Mouse (Mus musculus): ENCODE measurements at regions not wholly inside any gene's neighbourhood (a gene's known extent, or its start where the extent isn't known, plus 50 kb on each side); places are given as distances from the start of the nearest gene placed in this dataset.

GRCm38 (mm10) chr19:56108796-56109195, 178.1 kb upstream of the Habp2 start:
- no peak for DNase-seq

DNA sequence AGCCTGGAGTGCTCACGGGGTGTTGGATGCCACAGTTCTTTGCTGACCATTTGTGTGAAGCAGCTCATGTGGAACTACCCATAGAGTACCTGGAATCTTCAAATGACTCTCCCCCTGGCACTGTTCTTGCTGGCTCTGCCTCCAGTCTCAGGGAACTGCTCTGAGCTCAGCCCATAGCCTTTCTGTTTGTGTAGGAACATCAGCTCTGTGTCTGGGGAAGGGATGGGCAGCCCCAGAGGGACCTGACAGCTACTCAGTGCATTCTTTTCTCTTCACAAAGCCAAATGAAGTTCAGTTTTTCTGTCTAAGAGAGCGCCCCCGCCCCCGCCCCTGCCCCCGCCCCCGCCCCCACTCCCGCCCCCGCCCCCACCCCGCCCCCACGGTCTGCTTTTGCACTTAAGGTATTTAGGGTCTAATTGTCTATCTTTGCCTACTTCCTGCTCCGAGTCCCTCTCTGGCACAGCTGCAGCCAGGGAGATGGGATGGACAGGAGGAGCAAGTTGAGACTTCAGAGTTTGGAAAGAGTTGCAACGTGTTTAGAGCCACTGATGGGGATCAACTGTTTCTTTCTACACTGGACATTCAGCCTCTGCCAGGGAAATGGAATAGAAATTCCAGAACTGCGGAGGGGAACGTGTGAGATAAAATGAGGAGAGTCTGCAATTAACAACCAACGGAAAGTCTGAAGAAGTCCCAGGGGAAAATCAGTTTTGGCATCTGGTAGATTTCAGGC, 171.2 kb upstream of the Habp2 start:
- no peak for DNase-seq

GRCm38 (mm10) chr19:56116285-56116680, 170.7 kb upstream of the Habp2 start:
- no peak for DNase-seq

- no peak for DNase-seq
Observed at GRCm38 (mm10) chr19:56120723-56121122, 166.2 kb upstream of the Habp2 start.

- no peak for DNase-seq
Observed at GRCm38 (mm10) chr19:56122186-56122585, 164.8 kb upstream of the Habp2 start.

- no peak for DNase-seq
Observed at GRCm38 (mm10) chr19:56131556-56131955, 155.4 kb upstream of the Habp2 start.

- no peak for DNase-seq
Observed at GRCm38 (mm10) chr19:56132911-56133562, 153.9 kb upstream of the Habp2 start.

GRCm38 (mm10) chr19:56133565-56133964, 153.4 kb upstream of the Habp2 start:
- DNase-seq = no peak

- DNase-seq = peak; percentile 11
Observed at GRCm38 (mm10) chr19:56134081-56134818, 152.7 kb upstream of the Habp2 start.

DNA sequence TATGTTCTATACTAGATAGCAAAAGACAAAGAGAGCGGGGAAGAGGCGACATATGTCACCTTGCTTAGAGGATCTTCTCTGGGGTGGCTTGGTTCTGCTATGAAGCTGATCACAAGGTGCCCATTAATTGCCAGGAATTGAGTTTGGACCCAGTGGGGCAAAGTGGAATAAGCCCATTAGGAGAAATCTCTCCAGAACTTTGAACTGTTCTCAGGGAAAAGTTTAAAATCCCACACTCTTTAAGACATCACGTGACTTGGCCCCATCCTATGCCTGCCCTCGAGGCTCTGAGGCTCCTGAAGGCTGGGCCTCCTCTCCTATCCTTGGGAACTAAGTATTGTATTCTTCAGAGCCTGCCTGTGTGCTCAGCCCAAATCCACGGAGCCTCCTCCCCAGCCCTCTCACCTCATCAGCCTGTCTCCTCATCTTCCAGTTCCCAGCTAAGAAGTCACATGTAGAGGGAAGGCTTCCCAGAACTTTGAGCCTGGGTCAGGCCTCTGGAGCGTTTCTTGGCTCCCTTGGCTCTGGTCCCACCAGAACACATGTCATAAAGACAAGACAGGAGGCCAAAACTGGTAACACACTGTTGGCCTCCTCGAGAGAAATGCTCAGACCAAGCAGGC, 151.5 kb upstream of the Habp2 start:
- no peak for DNase-seq

DNA sequence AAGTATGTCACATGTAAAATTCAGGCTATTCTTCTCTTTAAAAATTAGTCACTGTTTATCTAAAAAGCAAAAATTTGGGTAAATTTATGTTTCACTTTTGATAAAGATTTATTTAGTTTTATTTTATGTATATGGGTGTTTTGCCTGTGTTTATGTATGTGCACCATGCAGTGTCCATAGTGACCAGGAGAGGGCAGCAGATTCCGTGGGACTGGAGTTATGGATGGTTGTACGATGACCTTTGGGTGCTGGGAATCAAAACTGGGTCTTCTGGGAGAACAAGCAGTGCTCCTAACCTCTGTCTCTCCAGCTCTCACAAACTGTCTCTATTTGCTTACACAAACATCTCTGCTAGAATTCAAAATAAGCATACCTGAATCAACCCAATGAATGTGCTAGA, 146.4 kb upstream of the Habp2 start:
- no peak for DNase-seq

- no peak for DNase-seq
Observed at GRCm38 (mm10) chr19:56144221-56144620, 142.7 kb upstream of the Habp2 start.

- no peak for DNase-seq
Observed at GRCm38 (mm10) chr19:56157120-56157519, 129.8 kb upstream of the Habp2 start.

- DNase-seq = no peak
Observed at GRCm38 (mm10) chr19:56162156-56162555, 124.8 kb upstream of the Habp2 start.

- DNase-seq = no peak
Observed at GRCm38 (mm10) chr19:56169133-56169997, 117.6 kb upstream of the Habp2 start.

DNA sequence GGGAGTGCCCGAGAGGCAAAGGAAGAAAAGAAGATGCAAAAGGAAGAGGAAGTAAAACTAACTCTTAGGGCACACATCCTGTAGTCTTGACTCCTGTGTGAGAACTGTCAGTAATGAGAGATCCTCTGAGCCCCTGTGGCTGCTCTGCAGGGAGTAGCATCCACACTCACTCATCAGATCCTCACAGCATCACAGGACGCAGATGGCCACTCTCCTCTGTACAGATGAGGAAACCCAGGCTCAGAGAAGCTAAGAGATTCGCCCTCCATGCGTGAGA, 117.0 kb upstream of the Habp2 start:
- no peak for DNase-seq

DNA sequence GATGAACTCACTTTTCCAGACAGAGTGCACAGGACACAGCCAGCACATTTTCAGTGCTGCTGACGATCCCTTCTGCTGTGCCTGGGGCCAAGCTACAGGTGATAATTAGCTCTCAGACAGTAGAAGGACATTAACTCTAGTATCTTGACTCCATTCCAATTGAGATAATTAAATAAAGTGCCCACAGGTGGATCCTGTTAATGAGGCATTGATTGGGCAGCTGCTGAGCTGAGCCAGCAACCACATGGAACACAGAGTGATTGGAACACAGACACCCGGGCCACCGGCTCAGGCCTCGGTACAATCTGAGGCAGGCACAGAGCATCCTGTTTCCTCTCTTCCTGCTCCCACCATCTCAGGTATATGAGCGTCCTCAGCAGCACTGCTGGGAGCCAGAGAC, 114.5 kb upstream of the Habp2 start:
- DNase-seq = no peak

- no peak for DNase-seq
Observed at GRCm38 (mm10) chr19:56176059-56176458, 110.9 kb upstream of the Habp2 start.

GRCm38 (mm10) chr19:56177231-56177745, 109.6 kb upstream of the Habp2 start:
- no peak for DNase-seq

DNA sequence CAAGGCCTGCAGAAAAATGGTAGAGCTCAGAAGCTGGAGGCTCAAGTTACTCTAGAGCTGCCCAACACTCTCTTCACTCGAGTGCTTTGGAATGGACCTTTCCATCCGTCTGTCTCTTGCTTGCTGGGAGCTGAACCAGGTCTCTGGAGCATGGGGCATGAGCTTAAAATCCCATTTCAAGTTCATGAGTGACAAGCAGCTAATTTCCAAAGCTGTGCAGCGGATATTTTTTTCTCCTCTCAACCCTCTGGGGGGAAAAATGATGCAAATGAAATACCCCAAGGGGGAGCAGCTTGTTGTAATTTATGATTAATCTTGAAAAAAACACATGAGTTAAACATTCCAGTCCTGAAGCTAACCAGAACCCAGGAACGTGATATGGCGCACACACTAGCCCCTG, 101.2 kb upstream of the Habp2 start:
- no peak for DNase-seq

GRCm38 (mm10) chr19:56189185-56189584, 97.8 kb upstream of the Habp2 start:
- DNase-seq = no peak

DNA sequence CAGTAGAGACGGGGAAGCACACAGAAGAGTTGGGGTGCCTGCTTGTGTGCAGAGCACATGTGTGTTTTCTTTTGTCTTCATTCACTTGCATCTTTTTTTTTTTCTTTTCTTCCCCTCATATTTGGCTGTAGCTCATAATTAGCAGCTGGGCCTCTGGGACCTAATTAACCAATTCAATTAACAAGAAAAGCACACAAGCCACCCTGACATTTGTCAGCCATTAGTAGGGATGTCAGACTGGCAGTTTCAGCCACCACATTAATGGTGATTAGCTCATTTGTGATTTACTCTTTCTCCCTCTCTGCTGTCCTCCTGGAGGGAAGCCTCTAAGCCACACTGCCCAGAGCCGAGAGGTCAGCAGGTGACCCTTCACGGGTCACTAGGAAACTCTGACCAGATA, 96.7 kb upstream of the Habp2 start:
- no peak for DNase-seq

Data from thymus, postnatal 25 days (tissue).